Mouse (Mus musculus): Measurements from ENCODE around the gene Traf3ip2. TPM values are rescaled to one million over a fixed set of nuclear protein-coding genes. Genes with fewer than 3 reads are reported as not detected.

The Traf3ip2 gene
- polyA plus RNA-seq, 1 experiment from 2014 or later: 12.9 TPM

DNA sequence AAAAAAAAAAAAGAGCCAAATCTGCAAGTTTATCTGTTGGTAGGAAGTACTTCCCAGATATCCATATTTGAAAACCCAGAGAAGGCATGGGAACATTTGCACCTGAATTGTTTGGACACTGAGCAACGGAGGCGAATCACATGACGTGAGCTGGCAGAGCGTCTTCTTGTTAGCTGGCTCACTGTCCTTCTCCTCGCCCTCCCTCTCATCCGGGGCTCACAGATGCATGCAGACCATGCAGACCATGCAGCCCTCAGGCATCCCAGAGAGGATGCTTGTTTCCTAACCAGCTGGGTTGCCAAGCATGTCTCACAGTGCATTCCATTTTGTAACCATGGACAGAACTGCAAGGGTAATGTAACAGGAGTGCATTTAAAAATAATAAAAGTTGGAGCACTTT, 11.1 kb downstream of the Traf3ip2 start:
- no peak for ATAC-seq (replicated peaks; ENCODE audit: insufficient number of reproducible peaks, low FRiP score, low TSS enrichment)
- Histone ChIP-seq H3K4me1 (ENCODE audit: control insufficient read depth, insufficient read depth, low read length) (peaks cover 1% of the 10 kb centered on the region; the same call in 1 of the 2 replicates), H3K36me3 (ENCODE audit: control insufficient read depth, insufficient read depth, low read length) (peaks cover 18% of the 10 kb centered on the region), H3K9ac (ENCODE audit: low read depth, low read length) (no peak overlapping the region), H3K27ac (ENCODE audit: low read depth, low read length) (no peak overlapping the region), H3K4me3 (ENCODE audit: low read depth, low read length) (no peak overlapping the region), H3K27me3 (ENCODE audit: control insufficient read depth, insufficient read depth, low read length) (no peaks in the 10 kb centered on the region), H3K9me3 (replicated peaks; ENCODE audit: control insufficient read depth, low read length) (no peaks in the 10 kb centered on the region), H3K4me2 (no peak overlapping the region)
- 80% methylated on average over 6 of the region's 6 CpGs for WGBS (ENCODE audit: insufficient replicate concordance)

DNA sequence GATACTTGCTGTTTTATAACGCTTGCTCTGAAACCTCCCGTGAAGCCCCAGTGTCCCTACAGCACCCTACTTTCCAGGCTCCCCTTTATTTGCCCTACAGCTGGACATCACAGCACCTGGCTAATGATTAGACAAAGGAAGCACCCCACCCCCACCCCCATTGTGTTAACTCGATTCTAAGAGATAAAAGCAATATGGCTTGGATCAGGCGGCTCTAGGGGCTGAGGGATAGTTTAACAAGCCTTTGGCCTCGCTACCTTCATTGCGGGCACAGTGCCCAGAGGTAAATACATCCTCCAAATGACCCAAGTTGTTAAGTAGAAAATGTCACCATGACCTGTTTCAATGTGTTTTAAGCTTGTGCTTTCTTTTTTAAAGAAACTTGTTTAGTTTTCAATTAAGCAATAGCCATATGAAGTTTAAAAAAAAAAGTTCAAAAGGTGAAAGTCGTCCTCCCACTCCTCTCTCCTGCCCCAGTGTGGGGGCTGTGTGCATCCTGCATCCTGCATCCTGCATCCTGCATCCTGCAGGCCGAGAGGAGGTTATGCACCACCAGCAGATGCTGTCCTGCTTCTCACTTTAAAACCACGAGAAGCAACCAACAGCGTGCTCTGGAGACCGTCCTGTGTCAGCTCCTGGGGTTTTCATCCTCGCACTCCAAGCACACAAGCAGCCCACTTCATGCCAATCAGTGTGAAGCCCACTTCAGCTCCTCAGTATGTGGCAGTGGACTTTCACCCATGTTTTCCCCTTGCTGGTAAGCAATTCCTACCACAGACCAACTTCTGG, 12.3 kb downstream of the Traf3ip2 start:
- H3K27ac ChIP-seq (ENCODE audit: low read depth, low read length): no peak overlapping the region
- peaks cover 18% of the 10 kb centered on the region for H3K36me3 ChIP-seq (ENCODE audit: control insufficient read depth, insufficient read depth, low read length)
- no peaks in the 10 kb centered on the region for H3K27me3 ChIP-seq (ENCODE audit: control insufficient read depth, insufficient read depth, low read length)
- 61% methylated on average over 12 of the region's 12 CpGs for WGBS (ENCODE audit: insufficient replicate concordance)
- ATAC-seq (replicated peaks; ENCODE audit: insufficient number of reproducible peaks, low FRiP score, low TSS enrichment): no peak
- H3K9me3 ChIP-seq (replicated peaks; ENCODE audit: control insufficient read depth, low read length): no peaks in the 10 kb centered on the region
- H3K4me2 ChIP-seq: no peak overlapping the region
- H3K4me1 ChIP-seq (ENCODE audit: control insufficient read depth, insufficient read depth, low read length): peaks cover 10% of the 10 kb centered on the region
- H3K4me3 ChIP-seq (ENCODE audit: low read depth, low read length): no peak overlapping the region
- H3K9ac ChIP-seq (ENCODE audit: low read depth, low read length): no peak overlapping the region

DNA sequence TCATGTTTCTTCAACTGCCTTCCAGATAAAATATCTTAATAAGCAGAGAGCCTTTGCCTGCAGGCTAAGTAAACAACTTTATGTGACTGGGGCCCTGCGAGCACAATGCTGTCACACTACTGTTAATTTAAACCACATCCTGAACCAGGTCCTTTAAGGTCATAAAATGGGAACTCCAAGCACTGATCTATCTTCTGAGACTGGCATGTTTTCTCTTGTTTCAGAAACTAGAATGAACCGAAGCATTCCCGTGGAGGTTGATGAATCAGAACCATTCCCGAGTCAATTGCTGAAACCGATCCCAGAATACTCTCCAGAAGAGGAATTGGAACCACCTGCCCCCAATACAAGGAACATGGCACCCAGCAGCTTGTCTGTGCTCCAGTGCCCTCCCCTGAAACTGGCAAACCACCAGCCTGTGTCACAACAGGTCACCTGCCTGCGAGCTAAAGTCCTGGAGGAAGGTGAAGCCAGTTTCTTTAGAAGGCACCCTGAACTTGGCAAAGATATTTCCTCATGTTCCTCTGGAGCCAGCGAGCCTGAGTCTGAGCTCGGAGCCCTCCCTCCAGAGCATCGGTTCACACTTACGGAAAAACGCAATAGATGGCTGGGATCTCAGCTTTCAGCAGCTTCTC, 13.0 kb downstream of the Traf3ip2 start:
- 71% methylated on average over 11 of the region's 11 CpGs for WGBS (ENCODE audit: insufficient replicate concordance)
- H3K27ac ChIP-seq (ENCODE audit: low read depth, low read length): no peak overlapping the region
- no peak for ATAC-seq (replicated peaks; ENCODE audit: insufficient number of reproducible peaks, low FRiP score, low TSS enrichment)
- H3K4me1 ChIP-seq (ENCODE audit: control insufficient read depth, insufficient read depth, low read length): peaks cover 17% of the 10 kb centered on the region
- H3K9ac ChIP-seq (ENCODE audit: low read depth, low read length): no peak overlapping the region
- no peak overlapping the region for H3K4me3 ChIP-seq (ENCODE audit: low read depth, low read length)
- no peaks in the 10 kb centered on the region for H3K9me3 ChIP-seq (replicated peaks; ENCODE audit: control insufficient read depth, low read length)
- H3K36me3 ChIP-seq (ENCODE audit: control insufficient read depth, insufficient read depth, low read length): peaks cover 13% of the 10 kb centered on the region
- H3K27me3 ChIP-seq (ENCODE audit: control insufficient read depth, insufficient read depth, low read length): no peaks in the 10 kb centered on the region
- H3K4me2 ChIP-seq: no peak overlapping the region

DNA sequence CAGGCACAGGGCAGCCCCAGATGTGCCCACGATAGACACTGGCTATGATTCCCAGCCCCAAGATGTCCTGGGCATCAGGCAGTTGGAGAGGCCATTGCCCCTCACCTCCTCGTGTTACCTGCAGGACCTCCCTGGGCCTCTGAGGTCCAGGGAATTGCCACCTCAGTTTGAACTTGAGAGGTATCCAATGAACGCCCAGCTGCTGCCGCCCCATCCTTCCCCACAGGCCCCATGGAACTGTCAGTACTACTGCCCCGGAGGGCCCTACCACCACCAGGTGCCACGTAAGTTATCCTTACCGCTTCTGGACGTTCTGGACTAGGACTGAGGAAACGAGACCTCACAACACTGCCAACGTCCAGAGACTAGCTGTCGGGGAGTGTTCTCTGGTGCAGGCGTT, 13.6 kb downstream of the Traf3ip2 start:
- ATAC-seq (replicated peaks; ENCODE audit: insufficient number of reproducible peaks, low FRiP score, low TSS enrichment): no peak
- H3K9ac ChIP-seq (ENCODE audit: low read depth, low read length): no peak overlapping the region
- H3K4me3 ChIP-seq (ENCODE audit: low read depth, low read length): no peak overlapping the region
- no peak overlapping the region for H3K4me2 ChIP-seq
- no peak overlapping the region for H3K27ac ChIP-seq (ENCODE audit: low read depth, low read length)
- no peaks in the 10 kb centered on the region for H3K9me3 ChIP-seq (replicated peaks; ENCODE audit: control insufficient read depth, low read length)
- 80% methylated on average over 12 of the region's 12 CpGs for WGBS (ENCODE audit: insufficient replicate concordance)
- H3K27me3 ChIP-seq (ENCODE audit: control insufficient read depth, insufficient read depth, low read length): no peaks in the 10 kb centered on the region
- peaks cover 8% of the 10 kb centered on the region; the same call in 1 of the 2 replicates for H3K36me3 ChIP-seq (ENCODE audit: control insufficient read depth, insufficient read depth, low read length)
- peaks cover 24% of the 10 kb centered on the region for H3K4me1 ChIP-seq (ENCODE audit: control insufficient read depth, insufficient read depth, low read length)

DNA sequence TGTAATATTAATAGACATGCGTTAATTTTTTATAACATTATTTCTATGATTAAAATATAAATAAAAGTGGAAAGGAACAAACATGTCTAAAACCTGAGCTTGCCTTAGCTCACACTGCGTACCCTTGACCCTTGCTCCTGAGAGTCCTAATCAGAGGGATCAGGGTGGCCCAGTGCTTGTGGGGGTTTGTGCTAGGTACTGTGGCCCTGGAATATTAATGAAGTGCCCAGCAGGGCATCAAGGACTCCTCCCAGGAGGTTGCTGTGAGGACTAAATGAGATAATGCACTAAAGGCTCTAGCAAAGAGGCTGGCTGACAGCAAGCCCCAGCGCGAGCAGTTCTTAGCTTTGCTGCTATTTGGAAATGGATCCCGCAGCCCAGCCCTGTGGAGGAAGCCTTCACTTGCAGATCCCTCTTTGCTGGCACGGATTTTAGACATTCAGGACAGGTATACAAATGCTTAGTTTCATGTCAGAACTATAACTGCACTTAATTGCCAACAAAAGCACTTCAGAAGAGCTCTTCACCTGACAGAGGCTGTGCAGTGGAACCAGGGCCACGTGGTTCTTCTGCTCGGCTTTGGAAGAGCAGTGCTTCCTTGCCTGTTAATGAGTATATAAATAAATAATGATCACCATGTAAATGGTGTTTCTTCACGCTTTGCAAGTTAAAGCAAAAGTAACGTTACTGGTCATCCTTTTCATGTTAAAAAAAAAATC, 16.2 kb downstream of the Traf3ip2 start:
- H3K4me1 ChIP-seq (ENCODE audit: control insufficient read depth, insufficient read depth, low read length): peaks cover 25% of the 10 kb centered on the region

DNA sequence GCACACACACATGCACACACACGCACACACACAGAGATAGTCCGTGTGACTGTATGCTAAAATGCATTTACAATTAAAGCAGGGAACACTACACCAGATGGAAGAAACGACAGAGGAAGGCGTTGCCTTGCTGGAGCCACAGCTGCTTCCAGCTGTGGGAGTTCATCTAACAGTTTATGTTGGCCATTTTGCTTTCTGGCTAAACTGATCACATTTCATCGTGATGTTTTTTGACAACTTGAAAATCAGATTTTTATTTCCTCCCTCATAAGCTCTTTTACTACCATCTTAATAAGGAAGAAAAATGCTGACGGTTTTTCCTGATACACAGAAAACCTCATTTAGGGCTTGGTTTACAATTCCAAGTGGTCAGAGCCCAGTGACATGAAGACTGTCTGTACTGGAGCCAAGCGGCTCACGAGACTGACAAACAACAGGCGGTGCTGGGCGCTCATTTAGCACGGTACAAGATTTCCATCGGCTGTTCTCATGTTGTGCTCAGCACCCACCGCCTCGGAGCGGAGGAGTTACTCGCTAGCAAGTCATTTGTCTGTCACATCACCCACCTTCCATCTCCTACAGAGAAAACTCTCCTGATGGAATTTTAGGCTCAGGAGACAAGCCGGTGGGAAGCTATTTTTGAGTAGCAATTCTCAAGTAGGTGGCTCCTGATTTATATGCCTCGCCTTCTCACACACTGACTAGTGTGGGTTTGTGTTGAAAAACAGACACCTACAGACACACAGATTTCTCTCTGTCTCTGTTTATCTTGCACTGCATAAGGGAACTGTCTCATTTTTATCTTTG, 17.2 kb downstream of the Traf3ip2 start:
- Histone ChIP-seq H3K4me1 (ENCODE audit: control insufficient read depth, insufficient read depth, low read length) (peaks cover 25% of the 10 kb centered on the region), H3K36me3 (ENCODE audit: control insufficient read depth, insufficient read depth, low read length) (peaks cover 8% of the 10 kb centered on the region; the same call in 1 of the 2 replicates), H3K27ac (ENCODE audit: low read depth, low read length) (peak overlapping the region; percentile 79), H3K27me3 (ENCODE audit: control insufficient read depth, insufficient read depth, low read length) (no peaks in the 10 kb centered on the region), H3K9ac (ENCODE audit: low read depth, low read length) (no peak overlapping the region), H3K4me2 (peak overlapping the region; percentile 43), H3K9me3 (replicated peaks; ENCODE audit: control insufficient read depth, low read length) (no peaks in the 10 kb centered on the region), H3K4me3 (ENCODE audit: low read depth, low read length) (no peak overlapping the region)
- ATAC-seq (replicated peaks; ENCODE audit: insufficient number of reproducible peaks, low FRiP score, low TSS enrichment): 0 out of 2 replicates have a peak, but pooled peaks have one; percentile 58
- WGBS (ENCODE audit: insufficient replicate concordance): 35% methylated on average over 18 of the region's 18 CpGs

More for the DNA sequence above, 16.2 kb downstream of the Traf3ip2 start:
- H3K9ac ChIP-seq (ENCODE audit: low read depth, low read length): 0 out of 2 replicates have a peak overlapping the region, but pooled peaks have one; percentile 22
- WGBS (ENCODE audit: insufficient replicate concordance): 37% methylated on average over 10 of the region's 10 CpGs
- no peaks in the 10 kb centered on the region for H3K27me3 ChIP-seq (ENCODE audit: control insufficient read depth, insufficient read depth, low read length)
- ATAC-seq (replicated peaks; ENCODE audit: insufficient number of reproducible peaks, low FRiP score, low TSS enrichment): no peak
- H3K36me3 ChIP-seq (ENCODE audit: control insufficient read depth, insufficient read depth, low read length): peaks cover 8% of the 10 kb centered on the region; the same call in 1 of the 2 replicates
- no peak overlapping the region for H3K4me3 ChIP-seq (ENCODE audit: low read depth, low read length)
- peak overlapping the region; percentile 70 for H3K27ac ChIP-seq (ENCODE audit: low read depth, low read length)
- H3K4me2 ChIP-seq: 0 out of 2 replicates have a peak overlapping the region, but pooled peaks have one; percentile 19
- no peaks in the 10 kb centered on the region for H3K9me3 ChIP-seq (replicated peaks; ENCODE audit: control insufficient read depth, low read length)

DNA sequence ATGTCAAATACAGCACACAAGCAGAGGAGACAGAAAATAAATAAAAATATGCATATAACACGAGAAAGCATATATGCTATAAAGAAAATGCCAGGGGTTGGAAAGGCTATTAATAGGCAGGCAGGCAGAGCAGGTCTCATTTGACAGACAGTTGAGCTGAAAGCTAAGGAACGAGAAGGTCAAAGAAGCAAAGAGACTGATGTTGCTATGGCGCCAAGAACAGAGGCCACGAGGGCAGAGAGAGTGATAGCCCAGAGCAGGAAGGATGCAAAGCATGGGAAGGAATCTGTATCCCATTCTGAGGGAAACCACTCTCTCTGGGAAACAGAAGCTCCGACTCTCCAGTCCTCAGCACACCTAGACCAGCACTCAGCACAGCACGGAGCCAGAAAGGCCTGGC, 18.1 kb downstream of the Traf3ip2 start:
- Histone ChIP-seq H3K27me3 (ENCODE audit: control insufficient read depth, insufficient read depth, low read length) (no peaks in the 10 kb centered on the region), H3K4me1 (ENCODE audit: control insufficient read depth, insufficient read depth, low read length) (peaks cover 25% of the 10 kb centered on the region), H3K4me3 (ENCODE audit: low read depth, low read length) (no peak overlapping the region), H3K9ac (ENCODE audit: low read depth, low read length) (no peak overlapping the region), H3K4me2 (peak overlapping the region; percentile 43), H3K27ac (ENCODE audit: low read depth, low read length) (peak overlapping the region; percentile 79), H3K9me3 (replicated peaks; ENCODE audit: control insufficient read depth, low read length) (no peaks in the 10 kb centered on the region), H3K36me3 (ENCODE audit: control insufficient read depth, insufficient read depth, low read length) (peaks cover 8% of the 10 kb centered on the region; the same call in 1 of the 2 replicates)
- 27% methylated on average over 6 of the region's 6 CpGs for WGBS (ENCODE audit: insufficient replicate concordance)
- no peak for ATAC-seq (replicated peaks; ENCODE audit: insufficient number of reproducible peaks, low FRiP score, low TSS enrichment)

DNA sequence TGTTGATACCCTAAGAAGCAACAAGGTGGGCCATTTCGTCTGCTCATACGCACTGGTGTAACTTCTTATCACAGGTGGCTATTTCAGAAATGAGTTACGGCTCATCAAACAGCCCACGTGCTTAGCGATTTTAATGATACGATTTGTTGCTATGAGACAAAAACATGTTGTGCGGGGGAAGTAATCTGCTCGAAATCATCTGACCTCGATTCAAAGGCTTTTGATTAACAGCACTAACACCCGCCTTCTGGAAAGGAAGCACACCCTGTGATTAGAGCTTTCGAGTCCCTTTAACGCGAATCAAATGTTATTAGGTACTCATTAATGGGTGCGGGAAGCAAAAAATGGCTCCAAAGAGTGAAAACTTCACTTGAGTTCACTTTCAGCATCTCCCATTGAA, 18.9 kb downstream of the Traf3ip2 start:
- Histone ChIP-seq H3K4me3 (ENCODE audit: low read depth, low read length) (no peak overlapping the region), H3K9ac (ENCODE audit: low read depth, low read length) (no peak overlapping the region), H3K27ac (ENCODE audit: low read depth, low read length) (0 out of 2 replicates have a peak overlapping the region, but pooled peaks have one; percentile 79), H3K4me2 (no peak overlapping the region), H3K36me3 (ENCODE audit: control insufficient read depth, insufficient read depth, low read length) (peaks cover 7% of the 10 kb centered on the region; the same call in 1 of the 2 replicates), H3K9me3 (replicated peaks; ENCODE audit: control insufficient read depth, low read length) (no peaks in the 10 kb centered on the region), H3K27me3 (ENCODE audit: control insufficient read depth, insufficient read depth, low read length) (no peaks in the 10 kb centered on the region), H3K4me1 (ENCODE audit: control insufficient read depth, insufficient read depth, low read length) (peaks cover 25% of the 10 kb centered on the region)
- WGBS (ENCODE audit: insufficient replicate concordance): 83% methylated on average over 14 of the region's 14 CpGs
- no peak for ATAC-seq (replicated peaks; ENCODE audit: insufficient number of reproducible peaks, low FRiP score, low TSS enrichment)
